In the genomic region with DNA sequence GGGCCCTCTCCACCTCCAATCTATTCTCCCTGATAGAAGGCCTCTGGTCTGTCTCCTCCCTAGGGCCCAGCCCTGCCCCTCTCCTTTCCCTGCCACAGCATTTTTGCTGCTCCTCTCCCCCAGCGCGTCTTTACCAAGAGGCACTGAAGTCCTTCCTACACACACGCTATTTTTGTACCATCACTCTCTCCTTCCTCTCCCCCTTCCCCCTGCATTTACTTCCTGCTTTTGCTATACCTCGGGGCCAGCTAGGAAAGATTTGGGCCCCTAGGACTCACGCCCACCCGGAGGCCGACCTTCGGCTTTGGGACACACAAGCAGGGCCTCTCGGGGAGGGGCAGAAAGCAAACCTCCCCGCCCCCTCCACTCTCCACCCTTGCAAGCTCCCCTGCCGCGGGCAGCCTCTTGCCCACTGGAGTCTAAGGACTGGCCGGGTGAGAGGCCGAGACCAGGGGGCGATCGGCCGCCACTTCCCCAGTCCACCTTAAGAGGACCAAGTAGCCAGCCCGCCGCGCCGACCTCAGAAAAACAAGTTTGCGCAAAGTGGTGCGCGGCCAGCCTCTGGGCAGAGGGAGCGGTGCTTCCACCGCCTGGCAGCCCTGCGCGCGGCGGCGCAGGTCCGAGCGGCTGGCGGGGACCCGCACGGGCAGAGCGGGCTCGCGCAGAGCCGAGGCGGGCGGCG, we compare ENCODE assay signal across 8 mouse cellular contexts. TPM values are rescaled to one million over a fixed set of nuclear protein-coding genes. Genes with fewer than 3 reads are reported as not detected.
DNase-seq lines count a peak whose midpoint lies in the region; ATAC-seq and TF ChIP-seq lines count a peak whose summit lies in the region.

A gene (plus strand): TSS at position 377 of the 682 bp plus-strand sequence.

- ATAC-seq in forebrain, embryonic 14.5 days: peak; percentile 89
- ATAC-seq in heart, embryonic 16.5 days (replicated peaks; ENCODE audit: extremely low read depth, insufficient read depth, low FRiP score): peak; percentile 72
- peak; percentile 63 for ATAC-seq in liver, embryonic 14.5 days (ENCODE audit: insufficient read depth)
- ATAC-seq in neural tube, embryonic 11.5 days (ENCODE audit: insufficient read depth, low FRiP score, low TSS enrichment): peak; percentile 83
- ATAC-seq in stomach, postnatal 0 days (ENCODE audit: low FRiP score, low TSS enrichment): peak; percentile 80

- TF ChIP-seq EP300 in liver, embryonic 14.5 days (IDR thresholded peaks at IDR 0.05; ENCODE audit: low read depth): no peak
- no peak for TF ChIP-seq EP300 in stomach, postnatal 0 days (optimal IDR thresholded peaks at IDR 0.05)

- no peaks in the 10 kb centered on the region for H3K36me3 ChIP-seq in forebrain, embryonic 14.5 days (ENCODE audit: control insufficient read depth, insufficient read depth, low read length)
- H3K36me3 ChIP-seq in heart, embryonic 16.5 days (ENCODE audit: control insufficient read depth, insufficient read depth): no peaks in the 10 kb centered on the region
- no peaks in the 10 kb centered on the region for H3K36me3 ChIP-seq in liver, embryonic 14.5 days (replicated peaks; ENCODE audit: control insufficient read depth, insufficient read depth, low read depth)
- H3K36me3 ChIP-seq in neural tube, embryonic 11.5 days (ENCODE audit: control insufficient read depth, insufficient read depth, low read length): no peaks in the 10 kb centered on the region
- H3K36me3 ChIP-seq in stomach, postnatal 0 days (ENCODE audit: control insufficient read depth, insufficient read depth, low read length): no peaks in the 10 kb centered on the region

- under 1% methylated on average over 33 of the region's 43 CpGs for WGBS in forebrain, embryonic 14.5 days
- WGBS in heart, embryonic 16.5 days: under 1% methylated on average over 40 of the region's 43 CpGs
- under 1% methylated on average over 41 of the region's 43 CpGs for WGBS in liver, embryonic 14.5 days (ENCODE audit: insufficient replicate concordance)
- WGBS in neural tube, embryonic 11.5 days: under 1% methylated on average over 34 of the region's 43 CpGs
- 0% methylated on average over 41 of the region's 43 CpGs for WGBS in stomach, postnatal 0 days

- TF ChIP-seq CTCF in liver, embryonic 14.5 days (IDR thresholded peaks at IDR 0.05; ENCODE audit: low read depth): peak; percentile 12; the same call in 1 of the 2 replicates
- peak; percentile 29; the same call in 1 of the 2 replicates for TF ChIP-seq CTCF in stomach, postnatal 0 days (IDR thresholded peaks at IDR 0.05; ENCODE audit: low read depth)

- peak within 1 kb of the TSS; percentile 94 for H3K4me2 ChIP-seq in forebrain, embryonic 14.5 days (ENCODE audit: low read length)
- H3K4me2 ChIP-seq in heart, embryonic 16.5 days (ENCODE audit: low read depth, low read length): peak within 1 kb of the TSS; percentile 90
- H3K4me2 ChIP-seq in liver, embryonic 14.5 days (ENCODE audit: low read depth): peak within 1 kb of the TSS; percentile 47
- peak within 1 kb of the TSS; percentile 86 for H3K4me2 ChIP-seq in neural tube, embryonic 11.5 days (ENCODE audit: low read depth)
- H3K4me2 ChIP-seq in stomach, postnatal 0 days (replicated peaks; ENCODE audit: low read depth): peak within 1 kb of the TSS; percentile 87

- no peaks in the 10 kb centered on the region for H3K9me3 ChIP-seq in forebrain, embryonic 14.5 days (replicated peaks; ENCODE audit: control insufficient read depth, low read length)
- no peaks in the 10 kb centered on the region for H3K9me3 ChIP-seq in heart, embryonic 16.5 days (replicated peaks; ENCODE audit: control insufficient read depth, low read length)
- H3K9me3 ChIP-seq in liver, embryonic 14.5 days (ENCODE audit: control insufficient read depth, low read length): no peaks in the 10 kb centered on the region
- H3K9me3 ChIP-seq in neural tube, embryonic 11.5 days (ENCODE audit: control insufficient read depth, low read length): no peaks in the 10 kb centered on the region
- no peaks in the 10 kb centered on the region for H3K9me3 ChIP-seq in stomach, postnatal 0 days (ENCODE audit: control insufficient read depth, low read length)

- peaks cover 24% of the 10 kb centered on the region for H3K4me1 ChIP-seq in forebrain, embryonic 14.5 days (ENCODE audit: control insufficient read depth, insufficient read depth, low read length)
- H3K4me1 ChIP-seq in heart, embryonic 16.5 days (ENCODE audit: control insufficient read depth, insufficient read depth, low read length): peaks cover 24% of the 10 kb centered on the region
- H3K4me1 ChIP-seq in liver, embryonic 14.5 days (replicated peaks; ENCODE audit: control insufficient read depth in 2 of 2, insufficient read depth in 2 of 2, low read length in 1 of 2): peaks cover 0 to 5% of the 10 kb centered on the region in 2 experiments; a peak in 1 of 4 replicates
- peaks cover 3% of the 10 kb centered on the region for H3K4me1 ChIP-seq in neural tube, embryonic 11.5 days (ENCODE audit: control insufficient read depth, insufficient read depth, low read length)
- no peaks in the 10 kb centered on the region for H3K4me1 ChIP-seq in stomach, postnatal 0 days (replicated peaks; ENCODE audit: control insufficient read depth, insufficient read depth)

- peak; percentile 60 to 73 for DNase-seq in urinary bladder, adult 18-20 months (ENCODE audit: low spot score in 2 of 2)
- no peak for DNase-seq in urinary bladder, postnatal 10 days (ENCODE audit: low spot score)
- peak; percentile 66 for DNase-seq in forebrain, embryonic 14.5 days (ENCODE audit: low spot score)
- peak; percentile 81 to 86 for DNase-seq in kidney, postnatal 36 days
- DNase-seq in liver, embryonic 14.5 days (ENCODE audit: low read depth in 3 of 3, low spot score in 3 of 3): peak in 2 of 3 experiments; percentile 17 to 37
- DNase-seq in neural tube, embryonic 11.5 days (ENCODE audit: low spot score): peak; percentile 74
- DNase-seq in stomach, postnatal 0 days (ENCODE audit: low spot score): peak; percentile 62

- peak within 1 kb of the TSS; percentile 92 for H3K27ac ChIP-seq in forebrain, embryonic 14.5 days (ENCODE audit: low read depth, low read length)
- peak within 1 kb of the TSS; percentile 97 for H3K27ac ChIP-seq in heart, embryonic 16.5 days (ENCODE audit: low read length)
- no peak within 1 kb of the TSS; the same call in 1 of the 2 replicates for H3K27ac ChIP-seq in liver, embryonic 14.5 days
- H3K27ac ChIP-seq in neural tube, embryonic 11.5 days (ENCODE audit: low read depth, low read length): peak within 1 kb of the TSS; percentile 62
- H3K27ac ChIP-seq in stomach, postnatal 0 days (replicated peaks): peak within 1 kb of the TSS; percentile 90

- peak within 1 kb of the TSS; percentile 67 for H3K4me3 ChIP-seq in forebrain, embryonic 14.5 days (ENCODE audit: low read depth, low read length)
- peak within 1 kb of the TSS; percentile 84 for H3K4me3 ChIP-seq in heart, embryonic 16.5 days (ENCODE audit: low read length)
- peak within 1 kb of the TSS; percentile 48 to 53 for H3K4me3 ChIP-seq in liver, embryonic 14.5 days (ENCODE audit: insufficient read depth in 1 of 2, low read depth in 2 of 2, low read length in 2 of 2)
- H3K4me3 ChIP-seq in neural tube, embryonic 11.5 days (ENCODE audit: low read depth, low read length): peak within 1 kb of the TSS; percentile 69
- H3K4me3 ChIP-seq in stomach, postnatal 0 days (ENCODE audit: low read depth, low read length): peak within 1 kb of the TSS; percentile 68

- no peaks in the 10 kb centered on the region for H3K27me3 ChIP-seq in forebrain, embryonic 14.5 days (replicated peaks; ENCODE audit: control insufficient read depth, insufficient read depth, low read length)
- no peaks in the 10 kb centered on the region for H3K27me3 ChIP-seq in heart, embryonic 16.5 days (ENCODE audit: control insufficient read depth, insufficient read depth, low read length)
- H3K27me3 ChIP-seq in liver, embryonic 14.5 days (ENCODE audit: control insufficient read depth, insufficient read depth, low read length): peaks cover 15% of the 10 kb centered on the region
- no peaks in the 10 kb centered on the region; the same call in 1 of the 2 replicates for H3K27me3 ChIP-seq in neural tube, embryonic 11.5 days (ENCODE audit: control insufficient read depth, insufficient read depth, low read length)
- H3K27me3 ChIP-seq in stomach, postnatal 0 days (ENCODE audit: control insufficient read depth, insufficient read depth, low read length): no peaks in the 10 kb centered on the region

- H3K9ac ChIP-seq in forebrain, embryonic 14.5 days (ENCODE audit: low read length): peak within 1 kb of the TSS; percentile 89
- peak within 1 kb of the TSS; percentile 94 for H3K9ac ChIP-seq in heart, embryonic 16.5 days (ENCODE audit: low read length)
- peak within 1 kb of the TSS; percentile 47 for H3K9ac ChIP-seq in liver, embryonic 14.5 days (replicated peaks)
- H3K9ac ChIP-seq in neural tube, embryonic 11.5 days (ENCODE audit: low read length): peak within 1 kb of the TSS; percentile 81
- peak within 1 kb of the TSS; percentile 82 for H3K9ac ChIP-seq in stomach, postnatal 0 days (ENCODE audit: low read length)

RNA-seq across cellular contexts. Expression of the gene that starts here (rescaled TPM):
- polyA plus RNA-seq in forebrain, embryonic 14.5 days (2014; fragmentation: Nextera tagmentation; extraction: Ambion mirVana): 24.8 and 31.0 TPM in 2 replicates
- 14.7 and 15.8 TPM in 2 replicates for polyA plus RNA-seq in heart, embryonic 16.5 days (2015; fragmentation: Nextera tagmentation; extraction: Ambion mirVana)
- 17.1 and 18.2 TPM in 2 replicates for polyA plus RNA-seq in liver, embryonic 14.5 days (2012; rRNA removed)
- polyA plus RNA-seq in liver, embryonic 14.5 days (2014; fragmentation: Nextera tagmentation; extraction: Ambion mirVana): 18.7 and 20.6 TPM in 2 replicates
- polyA plus RNA-seq in neural tube, embryonic 11.5 days (2014; fragmentation: Nextera tagmentation; extraction: Ambion mirVana): 18.9 TPM in 2 replicates
- polyA plus RNA-seq in stomach, postnatal 0 days (2015; fragmentation: Nextera tagmentation; extraction: Ambion mirVana): 13.2 and 14.7 TPM in 2 replicates
